Mouse (Mus musculus) thymus, adult 2 months (tissue): ENCODE data around the gene Atg7. TPM values are rescaled to one million over a fixed set of nuclear protein-coding genes. Genes with fewer than 3 reads are reported as not detected.

Source experiments
- DNase-seq: peaks from one replicate; pipeline ENCODE4 v3.0.0; 2021
- H3K27ac ChIP-seq: fragments of 200-500 bp; 2 replicates; pipeline ENCODE4 v1.5.1; 2012; ENCODE audit warnings: low read length, control low read depth; ENCODE audit not compliant: control insufficient read depth, insufficient read depth
- H3K27me3 ChIP-seq: fragments of 200-500 bp; 2 replicates; pipeline ENCODE4 v1.6.1; 2012; ENCODE audit warnings: mild to moderate bottlenecking, low read length, moderate library complexity, mixed read lengths; ENCODE audit not compliant: control insufficient read depth, insufficient read depth
- H3K36me3 ChIP-seq: fragments of 200-500 bp; 2 replicates; pipeline ENCODE4 v1.6.1; 2012; ENCODE audit warnings: mild to moderate bottlenecking, low read length, moderate library complexity; ENCODE audit not compliant: control insufficient read depth, insufficient read depth
- H3K4me1 ChIP-seq: fragments of 200-500 bp; replicated peaks from 2 replicates; pipeline ENCODE4 v1.6.1; 2012; ENCODE audit warnings: low read length; ENCODE audit not compliant: control insufficient read depth, insufficient read depth
- H3K4me3 ChIP-seq: fragments of 200-500 bp; 2 replicates; pipeline ENCODE4 v1.5.1; 2012; ENCODE audit warnings: mild to moderate bottlenecking, low read length, control low read depth, moderate library complexity; ENCODE audit not compliant: control insufficient read depth, insufficient read depth
- CTCF ChIP-seq: fragments of 200-500 bp; IDR thresholded peaks from 2 replicates; pipeline ENCODE4 v1.5.1; 2012; ENCODE audit warnings: mild to moderate bottlenecking, control low read depth, low read length, moderate library complexity, borderline replicate concordance; ENCODE audit not compliant: control insufficient read depth, poor library complexity, insufficient read depth; ENCODE audit errors: extremely low read depth
- POLR2A ChIP-seq: fragments of 200-500 bp; IDR thresholded peaks from 2 replicates; pipeline ENCODE4 v1.6.1; 2012; ENCODE audit warnings: mild to moderate bottlenecking, low read length, control low read depth, moderate library complexity; ENCODE audit not compliant: control insufficient read depth, poor library complexity, insufficient read depth; ENCODE audit errors: extremely low read depth
- WGBS: fragments of 180-500 bp; shearing (Covaris S2); methylation state at CpG from one replicate; pipeline ENCODE4 v1.1.7; 2018; 5-methylcytosine and 5-hydroxymethylcytosine counted together
- polyA plus RNA-seq: library from polyadenylated mRNA; depleted of rRNA; stranded (reverse); fragments of >200 nt; gene quantifications from 2 replicates; pipeline ENCODE4 v1.2.3, GENCODE M21; 2012

Atg7 gene
- polyA plus RNA-seq, 1 experiment = 18.2 TPM

DNA sequence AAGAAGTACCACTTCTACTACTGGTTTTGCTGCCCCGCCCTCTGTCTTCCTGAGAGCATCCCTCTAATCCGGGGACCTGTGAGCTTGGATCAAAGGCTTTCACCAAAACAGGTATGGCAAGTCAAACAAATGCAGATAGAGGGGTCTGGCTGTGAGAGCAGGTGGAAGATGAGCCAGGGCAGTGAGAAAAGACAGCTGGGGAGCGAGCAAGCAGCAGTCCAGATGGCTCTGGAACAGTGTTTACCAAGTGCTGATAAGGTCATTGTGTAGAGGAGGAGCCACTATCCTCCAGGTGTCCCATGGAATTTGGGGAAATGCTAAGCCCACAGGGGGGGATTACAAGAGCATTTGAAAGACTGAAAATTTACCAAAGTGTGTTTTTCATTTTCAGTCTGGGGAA lies 41.5 kb downstream of the Atg7 start:
- H3K4me1 ChIP-seq = peaks cover 9% of the 10 kb centered on the region
- WGBS = 92% methylated on average over 3 of the region's 3 CpGs
- H3K4me3 ChIP-seq = no peak overlapping the region
- no peak overlapping the region for H3K27ac ChIP-seq
- TF ChIP-seq POLR2A (no peak), CTCF (no peak)
- no peak for DNase-seq
- H3K27me3 ChIP-seq = no peaks in the 10 kb centered on the region
- H3K36me3 ChIP-seq = no peaks in the 10 kb centered on the region

DNA sequence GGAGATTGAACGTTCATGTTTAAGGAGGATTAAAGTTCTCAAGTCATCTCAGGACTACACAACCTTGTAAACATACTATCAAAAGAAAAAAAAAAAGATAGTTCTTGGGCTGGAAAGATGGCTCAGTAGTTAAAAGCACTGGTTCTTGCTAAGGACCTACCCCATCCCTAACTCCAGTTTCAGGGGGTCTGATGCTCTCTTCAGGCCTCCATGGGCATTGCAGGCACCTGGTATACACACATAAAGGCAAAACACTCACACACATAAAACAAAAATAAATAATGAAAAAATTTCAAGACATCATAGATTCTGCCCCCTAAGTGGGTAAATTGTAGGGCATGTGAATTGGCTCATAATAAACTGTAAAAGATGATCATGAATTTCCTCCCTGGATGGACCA lies 42.5 kb downstream of the Atg7 start:
- TF ChIP-seq POLR2A = no peak
- no peak for TF ChIP-seq CTCF
- Histone ChIP-seq H3K36me3 (no peaks in the 10 kb centered on the region), H3K4me3 (no peak overlapping the region), H3K27ac (no peak overlapping the region), H3K27me3 (no peaks in the 10 kb centered on the region), H3K4me1 (peaks cover 8% of the 10 kb centered on the region)
- no peak for DNase-seq
- WGBS = 100% methylated on average over 1 of the region's 1 CpGs

DNA sequence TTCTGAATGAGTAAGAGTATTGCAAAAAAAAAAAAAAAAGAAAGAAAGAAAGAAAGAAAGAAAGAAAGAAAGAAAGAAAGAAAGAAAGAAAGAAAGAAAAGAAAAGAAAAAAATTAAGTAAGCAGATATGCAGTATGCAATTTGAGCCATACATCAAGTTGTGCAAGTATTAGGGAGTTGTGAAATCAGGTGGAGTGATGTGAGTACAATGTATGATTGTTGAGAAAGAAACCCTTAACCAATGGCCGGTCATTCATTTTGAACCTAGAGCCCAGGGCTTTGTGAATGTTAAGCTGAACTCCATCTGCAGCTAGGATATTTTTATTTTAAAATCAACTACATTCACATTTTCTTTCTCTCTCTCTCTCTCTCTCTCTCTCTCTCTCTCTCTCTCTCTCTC lies 44.1 kb downstream of the Atg7 start:
- Histone ChIP-seq H3K4me3 (no peak overlapping the region), H3K4me1 (peaks cover 5% of the 10 kb centered on the region; the same call in 1 of the 2 replicates), H3K27me3 (no peaks in the 10 kb centered on the region), H3K36me3 (no peaks in the 10 kb centered on the region), H3K27ac (no peak overlapping the region)
- no peak for DNase-seq
- WGBS = 95% methylated on average over 1 of the region's 1 CpGs
- TF ChIP-seq CTCF (no peak), POLR2A (no peak)

DNA sequence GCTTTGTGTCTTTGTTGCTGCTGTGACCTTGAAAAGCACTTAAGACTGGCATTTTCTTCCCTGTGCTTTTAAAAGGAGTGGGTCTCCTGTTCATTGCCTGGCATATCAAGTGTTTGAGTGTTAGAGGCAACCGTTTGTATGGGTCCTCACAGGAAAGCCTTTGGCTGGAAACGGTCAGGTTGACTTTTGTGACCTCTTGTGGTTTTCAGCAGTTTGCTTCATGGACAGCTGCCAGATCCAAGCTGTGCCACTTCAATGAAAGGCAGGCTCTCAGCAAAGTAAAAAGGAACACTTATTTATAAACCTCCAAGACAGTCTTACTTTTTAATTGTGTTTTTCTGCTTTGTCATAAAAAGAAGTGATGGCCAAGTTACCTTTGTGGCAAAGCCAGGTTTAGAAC lies 47.8 kb downstream of the Atg7 start:
- 5% methylated on average over 2 of the region's 2 CpGs for WGBS
- H3K27ac ChIP-seq = no peak overlapping the region

DNA sequence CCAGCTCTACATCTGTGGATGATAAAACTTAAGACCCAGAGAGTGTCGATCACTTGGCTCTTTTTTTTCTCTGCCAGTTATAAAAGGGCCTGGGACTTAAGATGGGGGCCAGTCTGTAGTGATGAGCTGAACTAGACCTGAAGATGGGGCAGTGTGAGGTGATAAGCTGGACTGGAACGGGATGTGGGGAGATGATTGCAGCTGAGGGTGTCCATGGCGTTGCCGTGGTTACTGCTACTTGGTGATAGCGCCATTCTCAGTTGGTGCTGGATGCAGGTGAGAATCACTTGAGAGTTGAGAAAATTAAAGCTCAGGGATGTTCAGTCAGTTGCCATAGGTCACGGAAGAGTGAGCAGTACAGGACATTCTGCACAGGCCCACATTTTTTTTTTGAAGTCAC lies 48.6 kb downstream of the Atg7 start:
- Histone ChIP-seq H3K36me3 (no peaks in the 10 kb centered on the region), H3K27me3 (no peaks in the 10 kb centered on the region), H3K4me1 (peaks cover 9% of the 10 kb centered on the region), H3K27ac (no peak overlapping the region), H3K4me3 (no peak overlapping the region)
- no peak for TF ChIP-seq CTCF
- WGBS = 96% methylated on average over 6 of the region's 6 CpGs
- no peak for DNase-seq

More for the DNA sequence above, 47.8 kb downstream of the Atg7 start:
- Histone ChIP-seq H3K27me3 (no peaks in the 10 kb centered on the region), H3K36me3 (no peaks in the 10 kb centered on the region), H3K4me3 (no peak overlapping the region), H3K4me1 (peaks cover 9% of the 10 kb centered on the region)
- no peak for TF ChIP-seq CTCF
- no peak for TF ChIP-seq POLR2A
- no peak for DNase-seq

DNA sequence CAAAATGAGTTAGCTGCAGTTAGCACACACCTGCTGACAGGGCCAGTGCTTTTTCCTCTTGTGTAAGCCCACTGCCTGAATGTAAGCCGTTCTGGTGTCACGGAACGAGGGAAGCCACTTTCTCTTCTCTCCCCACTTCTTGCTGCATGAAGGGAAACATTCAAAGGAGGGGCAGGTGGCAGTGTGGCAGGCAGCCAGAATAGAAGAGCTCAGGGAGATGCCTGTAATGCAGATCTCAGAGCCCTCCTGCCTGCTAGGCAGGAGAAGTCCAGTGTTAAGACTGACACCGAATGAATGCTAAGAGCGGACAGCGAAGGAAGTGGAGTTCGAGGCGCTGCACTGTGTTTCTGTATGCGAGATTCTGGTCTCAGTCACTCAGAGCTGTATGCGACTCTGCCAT lies 49.8 kb downstream of the Atg7 start:
- TF ChIP-seq CTCF (no peak), POLR2A (no peak)
- Histone ChIP-seq H3K4me1 (peaks cover 9% of the 10 kb centered on the region), H3K27me3 (no peaks in the 10 kb centered on the region), H3K4me3 (peak overlapping the region; percentile 19; the same call in 1 of the 2 replicates), H3K27ac (no peak overlapping the region), H3K36me3 (no peaks in the 10 kb centered on the region)
- 92% methylated on average over 10 of the region's 10 CpGs for WGBS
- DNase-seq = no peak
